Mouse (Mus musculus) embryonic facial prominence, embryonic 11.5 days (tissue): Measurements from ENCODE around the gene Klf11. TPM values are rescaled to one million over a fixed set of nuclear protein-coding genes. Genes with fewer than 3 reads are reported as not detected.
"Not testable (repeated sequence)": the region's sequence is repeated elsewhere in the genome, so short reads cannot be mapped to it uniquely, and the experiment has no call there.

ENCODE experiments used
- ATAC-seq: fragments of 200-750 bp; cut with Nextera tagmentation; replicated peaks from 2 replicates; pipeline ENCODE4 v1.8.0; 2017; ENCODE audit warnings: low read depth; ENCODE audit not compliant: insufficient number of reproducible peaks, low FRiP score, low TSS enrichment
- DNase-seq: peaks from one replicate; pipeline ENCODE4 v3.0.0-alpha.2; 2015; ENCODE audit warnings: low spot score
- H3K27ac ChIP-seq: fragments of 300-500 bp; sonication (generic); replicated peaks from 2 replicates; pipeline ENCODE4 v1.5.1; 2014; ENCODE audit warnings: mild to moderate bottlenecking, low read depth, low read length, control low read depth
- H3K27me3 ChIP-seq: fragments of 300-500 bp; sonication (generic); 2 replicates; pipeline ENCODE4 v1.6.1; 2014; ENCODE audit warnings: mild to moderate bottlenecking, low read length, moderate library complexity, mixed read lengths; ENCODE audit not compliant: control insufficient read depth, insufficient read depth
- H3K36me3 ChIP-seq: fragments of 300-500 bp; sonication (generic); replicated peaks from 2 replicates; pipeline ENCODE4 v1.6.1; 2014; ENCODE audit warnings: low read depth, mild to moderate bottlenecking, low read length, moderate library complexity, mixed read lengths; ENCODE audit not compliant: control insufficient read depth, insufficient read depth
- H3K4me1 ChIP-seq: fragments of 300-500 bp; sonication (generic); 2 replicates; pipeline ENCODE4 v1.6.1; 2014; ENCODE audit warnings: low read length, mixed read lengths; ENCODE audit not compliant: control insufficient read depth, insufficient read depth
- H3K4me2 ChIP-seq: fragments of 300-500 bp; sonication (generic); 2 replicates; pipeline ENCODE4 v1.6.1; 2014; ENCODE audit warnings: low read depth, mild to moderate bottlenecking, control low read depth, low read length, moderate library complexity
- H3K4me3 ChIP-seq: fragments of 300-500 bp; sonication (generic); 2 replicates; pipeline ENCODE4 v1.5.1; 2014; ENCODE audit warnings: low read depth, low read length, control low read depth
- H3K9ac ChIP-seq: fragments of 300-500 bp; sonication (generic); replicated peaks from 2 replicates; pipeline ENCODE4 v1.6.1; 2014; ENCODE audit warnings: mild to moderate bottlenecking, control low read depth, low read length
- H3K9me3 ChIP-seq: fragments of 300-500 bp; sonication (generic); replicated peaks from 2 replicates; pipeline ENCODE4 v1.6.1; 2016; ENCODE audit warnings: mild to moderate bottlenecking, low read length, inconsistent platforms, mixed read lengths; ENCODE audit not compliant: control insufficient read depth
- whole genome bisulfite sequencing: fragments of 180-500 bp; shearing (Covaris S2); extraction: QIAGEN DNeasy Blood & Tissue Kit; methylation state at CpG from one replicate; pipeline ENCODE4 v1.1.7; 2014; 5-methylcytosine and 5-hydroxymethylcytosine counted together
- polyA plus RNA-seq: library from polyadenylated mRNA; unstranded; fragments of >200 nt; fragmentation: Nextera tagmentation; extraction: Ambion mirVana; gene quantifications from 2 replicates; pipeline ENCODE4 v1.2.1, GENCODE M21; 2014

Gene Klf11
- polyA plus RNA-seq, 1 experiment from 2014 or later, result 12.8 TPM

DNA sequence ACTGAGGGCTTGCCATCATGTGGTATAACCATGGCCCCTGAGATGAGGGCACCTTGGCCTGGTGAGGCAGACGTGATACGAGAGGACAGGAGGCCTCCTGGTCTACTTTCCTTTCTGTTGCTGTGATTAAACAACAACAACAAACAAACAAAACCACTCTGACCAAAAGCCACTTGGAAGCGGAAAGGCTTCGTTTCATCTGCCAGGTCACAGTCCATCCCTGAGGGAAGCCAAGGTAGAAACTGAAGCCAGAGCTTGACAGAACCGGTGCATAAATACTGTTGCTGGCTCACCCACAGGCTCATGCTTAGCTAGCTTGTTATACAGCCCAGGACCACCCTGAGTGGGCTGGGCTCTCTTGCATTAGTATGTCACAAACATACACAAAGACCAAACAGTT, 24.7 kb upstream of the Klf11 start:
- WGBS, result 86% methylated on average over 5 of the region's 5 CpGs

GRCm38 (mm10) chr12:24627215-24627614, 23.9 kb upstream of the Klf11 start:
- Histone ChIP-seq H3K4me3 (no peak overlapping the region), H3K4me2 (no peak overlapping the region), H3K27ac (no peak overlapping the region), H3K4me1 (no peaks in the 10 kb centered on the region), H3K27me3 (no peaks in the 10 kb centered on the region), H3K9me3 (no peaks in the 10 kb centered on the region), H3K9ac (no peak overlapping the region), H3K36me3 (no peaks in the 10 kb centered on the region)
- ATAC-seq (no peak), DNase-seq (no peak)
- 61% methylated on average over 3 of the region's 3 CpGs for WGBS

More for the DNA sequence above, 24.7 kb upstream of the Klf11 start:
- Histone ChIP-seq H3K4me3 (no peak overlapping the region), H3K36me3 (no peaks in the 10 kb centered on the region), H3K27me3 (no peaks in the 10 kb centered on the region), H3K9me3 (no peaks in the 10 kb centered on the region), H3K4me1 (no peaks in the 10 kb centered on the region), H3K27ac (no peak overlapping the region), H3K9ac (no peak overlapping the region), H3K4me2 (no peak overlapping the region)
- ATAC-seq (no peak), DNase-seq (no peak)

DNA sequence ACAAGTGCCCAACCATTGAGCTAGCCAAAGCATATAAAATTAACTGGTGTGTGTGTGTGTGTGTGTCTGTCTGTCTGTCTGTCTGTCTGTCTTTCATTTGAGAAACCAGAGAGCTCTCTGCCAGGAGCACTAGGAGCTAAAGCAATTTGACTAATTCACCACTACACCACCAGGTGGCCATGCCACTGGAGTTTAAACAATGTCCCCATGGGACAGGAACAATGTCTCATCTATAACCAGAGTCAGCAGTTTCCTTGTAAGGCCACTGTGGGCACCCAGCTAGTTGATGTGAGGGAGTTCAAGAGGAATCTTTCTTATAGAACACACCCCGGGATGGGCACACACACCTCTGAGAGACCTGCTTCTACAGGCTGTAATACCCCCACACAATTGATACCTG, 20.9 kb upstream of the Klf11 start:
- Histone ChIP-seq H3K4me1 (no peaks in the 10 kb centered on the region), H3K4me3 (no peak overlapping the region), H3K27me3 (no peaks in the 10 kb centered on the region), H3K9me3 (no peaks in the 10 kb centered on the region), H3K27ac (no peak overlapping the region), H3K4me2 (no peak overlapping the region), H3K9ac (no peak overlapping the region), H3K36me3 (no peaks in the 10 kb centered on the region)
- 83% methylated on average over 1 of the region's 1 CpGs for WGBS
- DNase-seq, result peak; percentile 30
- no peak for ATAC-seq

- no peak overlapping the region for H3K4me3 ChIP-seq
- DNase-seq (no peak), ATAC-seq (no peak)
- H3K4me2 ChIP-seq, result no peak overlapping the region
- H3K9me3 ChIP-seq, result no peaks in the 10 kb centered on the region
- H3K27me3 ChIP-seq, result no peaks in the 10 kb centered on the region
- H3K9ac ChIP-seq, result no peak overlapping the region
- no peaks in the 10 kb centered on the region for H3K4me1 ChIP-seq
- no peaks in the 10 kb centered on the region for H3K36me3 ChIP-seq
- no peak overlapping the region for H3K27ac ChIP-seq
- WGBS, result 73% methylated on average over 4 of the region's 4 CpGs
These were observed 18.7 kb upstream of the Klf11 start for GRCm38 (mm10) chr12:24632404-24632803.

- H3K36me3 ChIP-seq, result no peaks in the 10 kb centered on the region
- no peaks in the 10 kb centered on the region for H3K4me1 ChIP-seq
- H3K27ac ChIP-seq, result no peak overlapping the region
- DNase-seq (no peak), ATAC-seq (no peak)
- no peak overlapping the region for H3K9ac ChIP-seq
- 88% methylated on average over 1 of the region's 1 CpGs for WGBS
- H3K27me3 ChIP-seq, result no peaks in the 10 kb centered on the region
- H3K9me3 ChIP-seq, result no peaks in the 10 kb centered on the region
- H3K4me3 ChIP-seq, result no peak overlapping the region
- no peak overlapping the region for H3K4me2 ChIP-seq
These were observed 17.3 kb upstream of the Klf11 start for GRCm38 (mm10) chr12:24633753-24634191.

- no peaks in the 10 kb centered on the region for H3K4me1 ChIP-seq
- H3K27me3 ChIP-seq, result no peaks in the 10 kb centered on the region
- no peak overlapping the region for H3K9ac ChIP-seq
- H3K9me3 ChIP-seq, result no peaks in the 10 kb centered on the region
- no peaks in the 10 kb centered on the region for H3K36me3 ChIP-seq
- H3K4me2 ChIP-seq, result no peak overlapping the region
- 74% methylated on average over 4 of the region's 4 CpGs for WGBS
- ATAC-seq, result no peak
- DNase-seq, result no peak
- H3K27ac ChIP-seq, result no peak overlapping the region
- no peak overlapping the region for H3K4me3 ChIP-seq
These were observed 16.9 kb upstream of the Klf11 start for GRCm38 (mm10) chr12:24634212-24634611.

DNA sequence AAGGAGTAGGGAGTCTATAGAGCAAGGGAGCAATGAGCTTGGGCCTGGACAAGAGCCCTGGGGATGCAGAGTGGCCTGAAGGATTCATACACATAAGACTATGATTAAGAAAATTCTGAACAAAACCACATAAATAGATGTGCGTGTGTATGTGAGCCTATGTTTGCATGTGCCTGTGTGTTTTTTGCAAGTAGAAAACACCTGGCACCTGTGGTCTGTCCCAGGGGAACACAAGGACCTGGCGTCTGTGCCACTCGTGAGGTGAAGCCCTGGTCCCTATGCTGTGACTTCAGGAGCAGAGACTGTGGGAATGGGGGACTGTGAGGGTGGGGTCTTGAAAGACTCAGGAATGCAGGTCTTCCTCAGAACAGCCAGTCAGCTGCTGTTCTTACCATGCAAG, 16.4 kb upstream of the Klf11 start:
- no peaks in the 10 kb centered on the region for H3K4me1 ChIP-seq
- no peak overlapping the region for H3K4me2 ChIP-seq
- no peaks in the 10 kb centered on the region for H3K27me3 ChIP-seq
- H3K4me3 ChIP-seq, result no peak overlapping the region
- ATAC-seq (no peak), DNase-seq (no peak)
- H3K9me3 ChIP-seq, result no peaks in the 10 kb centered on the region
- H3K27ac ChIP-seq, result no peak overlapping the region
- 85% methylated on average over 3 of the region's 3 CpGs for WGBS
- no peaks in the 10 kb centered on the region for H3K36me3 ChIP-seq
- no peak overlapping the region for H3K9ac ChIP-seq

DNA sequence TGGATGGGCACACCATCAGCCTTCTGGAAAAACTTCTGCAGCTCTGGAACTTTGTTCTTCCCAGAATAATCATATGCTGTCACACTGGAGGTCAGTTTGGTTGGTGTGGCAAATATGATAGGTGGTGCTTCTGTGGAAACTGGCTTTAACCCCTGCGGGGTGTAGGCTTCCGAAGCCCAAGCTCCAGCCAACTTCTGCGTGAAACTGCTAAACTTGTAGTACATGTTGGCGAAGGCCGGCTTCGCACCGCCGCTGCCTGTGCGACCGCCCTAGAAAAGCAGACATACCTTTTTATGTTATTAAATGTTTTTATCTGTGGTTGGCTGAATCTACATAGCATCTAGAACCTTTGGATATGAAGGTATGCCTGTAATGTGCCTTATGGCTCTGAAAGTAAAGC, 12.3 kb upstream of the Klf11 start:
- H3K27me3 ChIP-seq, H3K4me1 ChIP-seq, H3K9me3 ChIP-seq, ATAC-seq, H3K4me2 ChIP-seq, H3K9ac ChIP-seq, H3K36me3 ChIP-seq, DNase-seq, H3K27ac ChIP-seq, H3K4me3 ChIP-seq: not testable (repeated sequence)
- WGBS, result 94% methylated on average over 10 of the region's 10 CpGs
